Mouse (Mus musculus) heart, postnatal 10 days (tissue): ENCODE measurements around the gene Mov10l1. TPM values are rescaled to one million over a fixed set of nuclear protein-coding genes. Genes with fewer than 3 reads are reported as not detected.

ENCODE experiments used
- DNase-seq, 2 experiments: peaks; one replicate each; pipeline ENCODE4 v3.0.0; 2021
- intact Hi-C: fragments of 180-260 bp; cut with DNase I; formaldehyde crosslinking; loops from one replicate; pipeline ENCODE4 v1.15.1; 2025
- total RNA-seq, 2 experiments: library from RNA; stranded (reverse); gene quantifications; 2 replicates each; pipeline ENCODE4 v1.2.3; 2021

Mov10l1 gene
- total RNA-seq = 10 to 100 TPM; 80.4 to 85.6 TPM

DNA sequence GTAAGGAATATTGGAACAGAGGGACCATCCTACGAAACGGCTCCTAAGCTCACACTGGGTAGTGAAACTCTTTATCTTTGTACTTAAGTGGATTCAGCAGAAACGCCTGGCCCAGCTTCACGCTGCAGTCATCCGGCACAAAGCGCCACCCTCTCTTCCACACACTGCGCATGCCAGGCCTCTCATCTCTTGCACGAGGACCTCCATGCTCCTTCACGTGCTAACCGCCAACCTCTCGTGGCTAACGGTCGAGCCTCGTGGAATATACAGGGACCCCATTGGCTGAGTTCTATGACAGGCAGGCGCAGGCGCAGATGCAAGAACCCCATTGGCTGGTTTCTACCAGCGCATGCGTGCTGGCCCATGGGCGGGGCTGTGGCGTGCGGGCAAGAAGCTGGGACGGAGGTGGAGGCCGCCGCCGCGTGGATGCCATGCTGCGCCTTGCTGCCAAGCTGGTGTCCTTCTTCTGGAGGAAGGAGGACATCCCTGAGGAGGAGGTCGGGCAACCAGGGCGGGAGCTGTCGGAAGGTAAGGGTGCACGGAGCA, at the start of gene Mov10l1:
Gene Mov10l1 (plus strand): TSS at position 376 of the 546 bp plus-strand sequence.
- no peak for DNase-seq
- intact Hi-C loops = no loop called here

DNA sequence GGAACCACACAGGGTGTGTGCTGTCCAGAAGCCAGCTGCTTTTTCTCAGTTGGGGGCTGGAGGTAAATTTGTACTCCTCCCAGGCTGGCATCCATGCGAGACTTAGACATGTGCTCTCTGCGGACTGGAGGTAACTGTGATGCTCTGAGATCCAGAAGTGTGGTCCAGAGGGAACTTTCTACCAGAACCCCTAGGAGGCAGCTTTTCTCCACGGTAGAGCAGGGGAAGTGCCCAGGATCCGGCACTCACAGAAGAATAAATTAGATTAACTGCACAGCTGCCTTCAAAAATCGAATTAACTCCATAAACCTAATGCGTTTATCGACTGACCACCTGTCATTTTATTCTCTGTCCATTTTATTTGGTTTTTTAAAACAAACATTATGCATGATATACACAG, 48.6 kb upstream of the Mov10l1 start:
- intact Hi-C loops = loop anchor here (5.0 kb wide), 1 partner anchor 178 kb away; no protein-coding TSS in a partner anchor
- peak; percentile 21 to 50 for DNase-seq

DNA sequence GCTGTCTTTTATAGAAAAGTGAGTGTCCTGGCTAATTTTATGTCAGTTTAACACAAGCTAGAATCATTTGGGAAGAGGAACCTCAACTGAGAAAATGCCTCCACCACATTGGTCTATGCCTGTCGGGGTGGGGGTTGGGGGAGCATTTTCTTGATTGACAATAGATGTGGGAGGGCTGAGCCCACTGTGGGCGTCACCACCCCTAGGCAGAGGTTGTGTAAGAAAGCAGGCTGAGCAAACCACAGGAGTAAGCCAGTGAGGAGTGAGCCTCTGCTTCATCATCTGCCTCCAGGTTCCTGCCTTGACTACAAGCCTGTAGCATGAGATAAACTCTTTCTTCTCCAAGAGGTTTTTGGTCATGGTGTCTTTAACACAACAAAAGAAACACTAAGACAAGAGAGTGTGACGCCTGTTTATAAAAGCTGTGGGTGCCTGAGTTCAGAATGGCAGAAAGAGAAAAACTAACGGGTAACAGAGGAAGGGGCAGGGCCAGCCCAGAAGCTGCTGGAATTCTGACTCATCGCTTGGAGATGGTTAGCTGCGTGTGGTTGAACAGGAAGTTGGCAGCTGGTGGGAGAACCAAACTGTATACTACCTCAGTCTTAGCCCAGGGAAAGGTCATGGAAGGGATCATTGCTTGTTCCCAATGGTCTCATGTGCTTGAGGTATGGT, 46.0 kb upstream of the Mov10l1 start:
- no peak for DNase-seq
- intact Hi-C loops = no loop called here

DNA sequence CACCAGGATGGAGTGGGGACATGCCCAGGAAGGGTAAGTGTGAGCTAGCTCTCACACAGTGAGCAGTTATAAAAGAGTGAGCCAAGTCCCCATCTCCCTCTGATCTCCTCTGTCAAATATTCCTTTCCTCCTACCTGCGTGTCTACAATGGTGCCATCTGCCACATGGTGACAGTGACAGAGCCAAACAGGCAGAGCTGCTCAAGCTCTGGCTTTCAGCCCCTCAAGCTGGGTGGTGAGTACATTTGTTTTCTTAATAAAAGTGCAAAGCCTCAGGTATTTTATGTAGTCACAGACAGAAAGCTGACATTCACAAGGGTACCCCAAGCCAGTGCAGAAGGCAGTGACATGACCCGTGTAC, 45.4 kb upstream of the Mov10l1 start:
- intact Hi-C loops = no loop called here
- no peak for DNase-seq

DNA sequence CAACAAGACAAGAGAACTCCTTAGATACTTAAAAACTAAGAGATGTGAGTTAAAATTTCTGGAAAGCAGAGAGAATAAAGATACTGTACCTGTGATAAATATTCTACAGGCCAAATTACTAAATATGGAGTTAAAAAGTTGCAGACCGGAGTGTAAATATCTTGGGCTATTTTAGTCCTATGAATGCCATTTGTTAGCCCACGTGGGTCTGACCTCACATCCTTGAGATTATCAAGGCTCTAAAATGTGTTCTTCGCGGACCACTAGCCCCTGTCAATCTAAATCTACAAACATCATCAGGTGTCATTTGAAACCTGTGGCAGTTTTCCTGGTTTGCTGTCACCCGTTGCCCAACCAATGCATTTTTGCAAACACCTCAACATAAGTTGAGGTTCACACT, 39.9 kb upstream of the Mov10l1 start:
- peak in 1 of 2 experiments; percentile 23 for DNase-seq
- intact Hi-C loops = no loop called here

DNA sequence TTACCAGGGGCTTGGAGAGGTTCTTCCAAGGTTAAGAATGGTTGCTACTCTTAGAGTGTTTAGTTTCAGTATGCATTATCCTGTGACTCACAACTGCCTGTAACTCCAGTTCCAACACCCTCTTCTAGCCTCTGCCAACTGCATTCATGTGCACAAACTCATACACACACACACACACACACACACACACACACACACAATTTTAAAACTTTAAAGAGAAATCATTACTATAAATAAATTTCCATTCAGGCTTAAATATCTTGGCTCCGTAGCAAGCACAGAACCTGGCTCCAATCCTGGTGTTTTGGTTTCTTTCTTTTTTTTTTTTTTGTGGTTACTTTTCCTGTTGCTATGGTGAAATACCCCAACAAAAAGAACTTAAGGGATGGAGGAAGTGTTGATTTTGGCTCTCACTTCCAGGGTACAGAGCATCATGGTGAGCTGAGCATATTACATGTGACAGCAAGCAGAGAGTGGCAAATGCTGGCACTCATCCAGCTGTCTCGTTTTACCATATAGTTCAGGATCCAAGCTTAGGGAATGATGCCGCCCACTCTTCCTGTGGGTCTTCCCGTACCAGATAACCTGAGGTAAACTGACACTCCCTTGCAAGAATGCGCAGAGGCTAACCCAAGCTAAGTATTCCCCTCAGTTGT, 38.7 kb upstream of the Mov10l1 start:
- intact Hi-C loops = no loop called here
- DNase-seq = no peak

DNA sequence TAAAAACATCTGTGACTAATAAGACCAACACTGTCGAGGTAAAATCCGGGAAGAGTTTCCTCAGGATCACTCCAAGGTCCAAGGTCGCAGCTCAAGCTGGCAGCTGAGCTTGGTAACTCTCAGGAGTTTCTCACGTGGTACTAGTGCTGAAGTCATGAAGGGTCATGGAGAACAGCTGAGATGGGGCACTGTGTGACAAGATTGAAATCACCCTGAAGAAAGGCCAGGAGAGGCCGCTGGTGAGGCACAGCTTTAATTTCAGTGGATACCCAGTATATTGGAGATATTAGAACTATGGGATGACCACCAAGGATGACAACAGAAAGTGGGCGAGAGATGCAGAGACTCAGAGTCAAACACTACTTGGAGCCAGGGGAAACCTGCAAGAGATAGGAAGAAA, 35.9 kb upstream of the Mov10l1 start:
- no peak for DNase-seq
- intact Hi-C loops = no loop called here

DNA sequence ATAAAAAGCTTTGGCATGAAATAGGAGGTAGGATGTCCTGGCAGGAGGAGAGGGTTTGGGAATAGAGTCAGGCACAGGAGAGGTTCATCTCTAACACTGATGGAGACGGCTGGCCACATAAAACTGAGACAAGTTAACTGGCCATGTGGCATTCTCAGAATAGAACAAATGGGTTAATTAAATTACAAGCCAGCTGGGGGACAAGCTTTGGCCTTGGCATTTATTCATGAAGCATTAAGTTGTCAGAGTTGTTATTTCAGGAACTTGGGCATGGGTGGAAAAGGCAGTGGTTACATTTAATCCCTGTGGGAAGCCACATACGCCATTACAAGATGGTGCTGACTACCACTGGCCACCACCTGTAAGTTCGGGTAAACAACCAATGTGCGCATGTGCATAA, 31.5 kb upstream of the Mov10l1 start:
- intact Hi-C loops = no loop called here

DNA sequence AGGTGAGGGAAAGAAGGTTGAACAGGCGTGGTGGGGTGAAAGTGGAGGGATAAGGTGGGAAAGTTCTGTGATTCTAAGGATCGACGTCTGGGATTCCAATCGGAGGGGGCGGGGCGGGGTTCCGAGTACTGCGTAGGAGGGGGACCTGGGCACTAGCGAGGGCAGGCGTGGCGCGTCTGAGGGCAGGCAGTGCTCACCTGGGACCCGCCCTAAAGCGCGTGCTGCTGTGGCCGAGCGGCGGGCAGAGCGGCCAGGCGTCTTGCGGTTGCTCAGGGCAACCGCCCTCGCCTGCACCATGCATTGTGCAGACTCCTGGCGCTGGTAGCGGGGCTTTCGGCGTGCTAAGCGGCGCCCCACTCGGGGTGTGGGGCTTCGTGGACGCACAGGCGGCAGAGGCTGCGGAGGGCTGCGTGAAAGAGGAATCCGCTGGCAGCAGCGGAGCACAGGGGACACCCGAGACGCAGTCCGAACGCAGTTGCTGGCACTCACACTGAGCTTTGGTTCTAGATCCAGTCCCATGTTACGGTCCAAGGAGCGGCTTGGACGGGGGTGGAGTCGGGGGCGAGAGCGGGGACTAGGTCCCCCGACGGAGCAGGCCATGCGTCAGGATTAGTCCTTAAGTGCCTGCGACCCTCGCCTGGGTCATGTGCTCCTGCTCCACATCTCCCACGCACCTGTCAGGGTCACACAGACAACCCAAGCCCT, 28.2 kb upstream of the Mov10l1 start, which contains the start of gene Ttll8:
Gene Ttll8 (minus strand): TSS at position 51 of the 705 bp plus-strand sequence.
- peak in 1 of 2 experiments; percentile 9 for DNase-seq
- intact Hi-C loops = no loop called here

More for the DNA sequence above, 31.5 kb upstream of the Mov10l1 start:
- DNase-seq = no peak

DNA sequence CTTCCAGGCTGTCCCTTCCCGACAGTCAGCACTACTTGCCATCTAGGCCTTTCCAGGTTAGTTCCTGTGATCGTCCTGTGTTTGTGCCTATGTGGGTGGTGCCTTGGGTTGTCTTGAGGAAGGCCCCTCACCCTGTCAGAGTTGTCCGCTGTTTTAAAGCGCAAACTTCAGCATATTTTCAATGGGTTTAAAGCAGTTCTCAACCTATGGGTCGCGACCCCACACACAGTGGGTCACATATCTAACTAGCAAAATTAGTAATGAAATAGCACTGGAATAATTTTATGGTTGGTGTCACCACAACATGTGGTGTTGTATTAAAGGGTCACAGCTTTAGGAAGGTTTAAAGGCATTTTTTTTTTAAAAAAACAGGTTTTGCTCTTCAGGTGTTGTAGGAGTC, 27.4 kb upstream of the Mov10l1 start:
- intact Hi-C loops = no loop called here
- no peak for DNase-seq

DNA sequence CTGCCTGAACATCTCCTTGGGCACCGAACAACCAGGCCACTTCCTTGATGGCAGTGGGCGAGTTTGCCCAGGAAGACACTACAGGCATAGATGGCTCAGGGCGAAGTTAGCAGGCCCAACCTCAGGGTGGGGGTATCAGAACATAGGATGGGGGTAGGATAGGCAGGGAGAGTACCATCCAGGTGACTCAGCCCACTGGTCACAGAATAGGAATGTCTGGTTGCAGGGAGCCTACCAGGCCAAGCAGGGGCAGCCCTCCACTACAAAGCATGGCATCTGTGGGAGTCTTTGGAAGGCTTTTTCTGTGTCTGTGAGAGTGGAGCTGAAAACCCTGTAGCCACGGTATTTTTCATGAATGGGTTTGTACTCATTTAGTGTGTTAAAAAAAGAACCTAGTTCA, 25.2 kb upstream of the Mov10l1 start:
- intact Hi-C loops = no loop called here
- DNase-seq = no peak

DNA sequence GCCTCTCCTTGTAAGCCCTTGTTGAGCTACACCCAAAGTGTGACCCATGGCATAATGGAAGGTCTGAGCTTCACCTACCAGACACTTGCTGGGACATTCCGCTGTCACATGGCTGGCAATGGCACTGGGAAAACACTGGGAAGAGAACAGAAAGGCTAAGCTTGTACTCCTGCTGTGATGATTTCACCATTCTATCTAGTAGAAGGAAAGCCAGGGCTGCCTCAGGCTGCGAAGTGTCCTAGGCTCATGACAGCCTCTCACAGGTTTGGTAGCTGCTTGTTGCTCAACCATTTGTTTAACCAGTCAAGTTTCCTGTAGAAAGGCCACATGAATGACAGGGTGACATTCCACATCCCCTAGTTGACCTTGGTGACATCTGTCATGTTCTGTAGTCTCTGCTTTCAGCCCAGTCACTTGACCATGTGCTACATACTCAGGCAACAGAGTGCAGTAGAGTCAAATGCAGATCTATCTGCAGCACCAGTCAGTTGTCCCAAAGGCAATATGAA, 18.6 kb upstream of the Mov10l1 start:
- intact Hi-C loops = no loop called here
- no peak for DNase-seq

DNA sequence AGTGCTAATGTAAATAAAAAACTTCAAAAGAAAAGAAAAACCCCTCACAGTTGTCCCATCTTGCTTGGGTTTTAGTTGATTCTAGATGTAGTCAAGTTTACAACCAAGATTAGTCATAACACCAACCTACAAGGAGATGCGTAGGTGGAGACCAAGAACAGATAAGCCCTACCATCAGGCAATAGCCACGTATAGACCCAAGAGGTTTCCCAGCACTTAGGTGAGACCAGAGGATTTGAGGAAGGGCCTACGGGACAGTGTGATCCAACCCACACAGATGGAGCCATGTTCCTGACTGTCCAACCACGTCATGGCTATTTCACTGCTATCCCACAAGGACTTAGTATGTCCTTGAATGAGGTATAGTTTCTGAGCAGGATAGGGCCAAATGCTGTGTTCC, 10.4 kb upstream of the Mov10l1 start:
- DNase-seq = no peak
- intact Hi-C loops = no loop called here

DNA sequence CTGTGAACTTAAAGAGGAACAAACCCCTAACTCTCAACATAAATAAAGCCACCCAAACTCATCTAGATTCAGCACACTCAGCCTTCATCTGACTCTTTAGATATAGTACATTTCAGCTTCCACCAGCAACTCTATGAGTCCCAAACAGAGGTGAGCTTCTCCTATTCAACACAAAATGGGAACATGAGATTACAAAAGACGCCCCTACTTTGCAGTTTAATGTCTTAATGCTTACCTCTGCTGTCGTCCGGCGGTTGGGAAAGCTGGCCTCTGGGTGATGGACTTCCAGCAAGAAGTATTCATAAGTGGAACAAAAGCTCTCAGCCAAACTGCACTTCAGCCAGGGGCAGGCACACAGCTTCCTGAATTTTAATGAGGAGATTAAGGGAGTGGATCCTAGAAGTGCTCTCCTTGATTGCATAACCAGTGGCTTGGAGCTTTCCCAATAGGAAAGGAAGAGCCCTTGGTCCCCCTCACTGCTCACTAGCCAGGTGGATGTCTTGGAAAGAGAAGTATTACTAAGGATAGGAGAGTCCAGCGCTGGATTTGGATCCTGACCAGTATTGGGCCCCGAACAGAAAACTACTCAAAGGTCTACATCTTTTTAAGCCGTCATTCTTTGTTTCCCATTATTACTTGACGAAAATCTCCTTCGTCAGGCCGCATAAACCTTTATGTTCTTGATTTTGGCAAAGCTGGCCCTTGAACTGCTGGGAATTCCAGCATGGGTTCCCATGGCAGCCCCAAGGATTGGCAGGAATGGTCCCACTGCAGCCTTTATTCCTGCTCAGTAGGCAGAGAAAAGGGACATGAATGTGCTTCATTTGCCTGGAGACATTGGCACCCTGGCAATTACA, 4.2 kb upstream of the Mov10l1 start, which contains the start of gene Mlc1:
Gene Mlc1 (minus strand): TSS at position 727 of the 857 bp plus-strand sequence.
- DNase-seq = no peak
- intact Hi-C loops = no loop called here

DNA sequence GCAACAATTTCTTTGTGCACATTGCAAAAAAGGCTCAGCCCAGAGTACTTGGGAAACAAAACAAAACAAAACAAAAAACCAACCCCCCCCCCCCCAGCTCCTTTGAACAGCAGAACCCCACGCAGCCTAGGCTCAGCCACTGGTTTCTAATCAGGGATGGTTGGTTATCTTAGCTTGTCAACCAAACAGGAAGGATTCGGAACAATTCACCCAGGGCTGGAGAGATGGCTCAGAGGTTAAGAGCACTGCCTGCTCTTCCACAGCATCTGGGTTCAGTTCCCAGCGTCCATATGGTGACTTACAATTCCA, 3.6 kb upstream of the Mov10l1 start:
- intact Hi-C loops = no loop called here
- no peak for DNase-seq

DNA sequence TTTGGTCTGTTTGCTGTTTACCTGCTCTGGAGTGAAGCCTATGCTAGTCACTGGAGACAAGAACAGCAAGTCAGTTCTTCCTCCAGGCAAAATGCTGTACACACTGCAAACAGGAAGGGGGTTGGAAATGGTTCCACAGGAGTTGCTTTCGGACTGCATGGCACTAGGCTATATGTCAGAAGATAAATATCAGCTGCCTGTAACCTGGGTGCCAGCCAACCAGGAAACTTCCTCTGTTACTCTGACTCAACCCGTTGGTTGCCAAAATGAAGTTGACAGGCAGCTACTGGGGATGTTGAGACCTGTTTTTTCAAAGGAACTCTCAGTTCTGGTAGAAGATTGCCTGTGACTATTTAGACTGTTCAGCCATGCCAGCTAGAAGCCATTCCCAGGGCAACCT, 6.5 kb downstream of the Mov10l1 start:
- no peak for DNase-seq
- intact Hi-C loops = no loop called here

DNA sequence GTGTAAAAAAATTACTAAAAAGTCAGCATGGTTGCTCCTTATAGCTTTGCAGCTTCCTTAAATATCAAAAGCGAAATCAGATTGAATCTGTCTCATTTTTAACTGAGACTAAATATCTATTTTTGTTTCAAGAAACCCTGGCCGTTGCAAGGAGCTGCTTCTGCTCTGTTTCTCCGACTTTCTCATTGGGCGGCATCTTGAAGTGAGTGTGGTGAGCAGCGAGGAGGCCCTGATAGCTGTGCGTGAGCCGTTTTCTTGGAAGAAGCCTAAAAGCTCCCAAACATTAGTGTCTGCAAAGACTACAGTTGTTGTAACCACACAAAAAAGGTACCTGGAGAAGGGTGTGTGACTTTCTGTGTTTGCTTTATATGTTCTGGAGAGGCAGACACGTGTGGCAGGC, 15.9 kb downstream of the Mov10l1 start:
- DNase-seq = no peak
- intact Hi-C loops = loop anchor here (5.0 kb wide), 1 partner anchor 171 kb away; no protein-coding TSS in a partner anchor

DNA sequence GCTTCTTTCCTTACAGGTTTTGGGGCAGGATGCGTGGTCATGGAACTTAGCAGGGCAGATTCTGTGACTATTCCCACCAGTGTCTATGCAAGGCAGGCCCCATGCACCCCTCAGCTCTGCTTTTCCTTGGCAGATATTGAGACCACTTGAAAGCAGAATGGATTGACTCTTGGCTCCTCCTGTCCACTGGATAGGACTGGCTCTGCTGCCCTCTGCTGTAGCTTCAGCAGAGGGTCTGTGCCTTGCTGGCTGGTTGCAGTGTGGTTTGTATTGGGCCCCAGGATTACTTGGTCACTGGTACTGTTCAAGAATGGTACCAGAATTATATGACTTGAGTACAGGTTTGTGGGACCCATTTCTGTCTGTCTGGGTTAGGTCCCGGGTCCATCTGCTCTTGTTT, 16.4 kb downstream of the Mov10l1 start:
- intact Hi-C loops = loop anchor here (5.0 kb wide), 1 partner anchor 172 kb away; no protein-coding TSS in a partner anchor
- DNase-seq = peak; percentile 26 to 33

DNA sequence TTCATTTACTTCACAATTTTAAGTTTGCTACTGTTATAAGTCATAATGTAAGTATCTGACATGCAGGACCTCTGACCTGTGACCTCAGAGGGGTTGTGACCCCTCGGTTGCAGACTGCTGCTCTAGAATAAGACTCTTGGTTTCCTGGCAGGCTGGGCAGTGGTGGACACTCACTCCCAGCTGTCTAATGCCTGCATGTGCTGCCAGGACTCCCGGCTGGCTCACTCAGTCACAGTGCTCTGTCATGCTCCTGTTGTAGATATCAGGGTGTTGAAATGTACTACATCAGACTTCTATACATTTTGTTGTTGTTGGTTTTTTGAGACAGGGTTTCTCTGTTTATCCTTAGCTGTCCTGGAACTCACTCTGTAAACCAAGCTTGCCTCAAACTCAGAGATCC, 17.7 kb downstream of the Mov10l1 start:
- intact Hi-C loops = no loop called here

DNA sequence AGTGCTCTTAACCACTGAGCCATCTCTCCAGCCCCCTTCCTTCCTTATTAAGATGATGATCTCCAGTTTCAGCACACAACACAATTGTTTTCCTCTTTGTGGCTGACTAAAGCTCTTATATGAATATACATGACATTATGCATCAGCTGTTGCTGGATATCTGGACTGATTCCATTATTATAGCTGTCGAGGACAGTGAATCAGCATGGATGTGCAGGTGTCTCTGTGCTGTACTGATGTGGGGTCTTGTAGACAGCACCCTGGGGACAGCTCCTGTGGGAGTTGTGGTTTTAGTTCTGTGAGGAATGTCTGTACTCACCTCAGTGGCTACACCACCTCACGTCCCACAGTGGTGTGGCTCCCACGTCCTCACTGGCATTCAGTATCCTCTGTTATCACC, 18.5 kb downstream of the Mov10l1 start:
- intact Hi-C loops = no loop called here
- no peak for DNase-seq

More for the DNA sequence above, 17.7 kb downstream of the Mov10l1 start:
- no peak for DNase-seq
